Mouse (Mus musculus) mature B cell (primary cell): ENCODE data around the gene Asap3.

Experiments used
- in situ Hi-C: fragments of 300-500 bp; cut with MboI; formaldehyde crosslinking; loops from 2 replicates; pipeline ENCODE4 v1.14.3; 2019

Asap3 gene

GRCm38 (mm10) chr4:136220133-136220775, 14.1 kb downstream of the Asap3 start:
- in situ Hi-C loops = no loop called here

DNA sequence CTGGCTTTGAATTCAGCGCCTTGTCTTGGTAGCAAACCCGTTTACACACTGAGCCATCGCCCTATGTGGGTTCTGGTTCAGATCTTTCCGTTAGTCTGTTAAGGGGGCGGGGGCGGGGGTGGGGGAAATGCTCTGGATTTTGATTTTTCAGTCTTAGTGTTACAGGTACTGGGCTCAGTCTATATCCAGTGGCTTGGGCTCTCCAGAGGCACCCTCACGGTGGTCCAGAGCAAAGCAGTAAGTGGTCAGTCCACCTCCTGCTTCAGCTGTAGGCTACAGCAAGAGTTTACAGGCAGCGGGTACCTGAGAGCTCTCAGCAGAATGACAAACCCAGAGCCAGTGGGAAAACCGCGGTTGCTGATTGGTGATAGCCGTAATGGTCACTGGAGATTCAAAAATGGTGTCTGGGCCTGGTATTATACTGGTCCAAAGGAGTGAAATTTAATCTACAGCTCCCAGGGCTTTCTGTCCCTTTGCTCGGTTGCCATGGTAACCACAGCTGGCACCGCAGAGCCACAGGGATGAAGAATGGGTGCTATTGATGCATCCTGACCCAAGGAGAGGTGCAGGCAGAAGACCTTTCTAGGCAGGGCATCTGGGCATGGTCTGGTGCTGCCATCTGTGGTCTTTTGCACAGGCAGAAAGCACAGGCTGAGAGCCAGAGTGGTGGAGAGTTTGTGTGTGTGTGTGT, 17.5 kb downstream of the Asap3 start:
- in situ Hi-C loops = no loop called here

DNA sequence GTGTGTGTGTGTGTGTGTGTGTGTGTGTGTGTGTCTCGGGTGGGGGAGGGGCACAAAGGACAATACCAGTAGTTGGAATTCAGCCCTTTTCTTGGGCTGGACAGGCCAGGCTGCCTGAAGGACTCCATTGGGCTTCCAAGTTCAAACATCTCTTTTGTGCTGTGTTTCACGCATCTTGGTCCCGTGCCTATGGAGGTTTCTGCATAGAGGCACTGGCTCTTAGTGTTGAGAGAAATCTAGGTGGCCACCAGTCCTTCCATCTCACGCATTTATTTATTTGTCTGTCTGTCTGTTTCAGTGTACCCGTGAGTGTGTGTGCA, 18.0 kb downstream of the Asap3 start:
- in situ Hi-C loops = no loop called here

DNA sequence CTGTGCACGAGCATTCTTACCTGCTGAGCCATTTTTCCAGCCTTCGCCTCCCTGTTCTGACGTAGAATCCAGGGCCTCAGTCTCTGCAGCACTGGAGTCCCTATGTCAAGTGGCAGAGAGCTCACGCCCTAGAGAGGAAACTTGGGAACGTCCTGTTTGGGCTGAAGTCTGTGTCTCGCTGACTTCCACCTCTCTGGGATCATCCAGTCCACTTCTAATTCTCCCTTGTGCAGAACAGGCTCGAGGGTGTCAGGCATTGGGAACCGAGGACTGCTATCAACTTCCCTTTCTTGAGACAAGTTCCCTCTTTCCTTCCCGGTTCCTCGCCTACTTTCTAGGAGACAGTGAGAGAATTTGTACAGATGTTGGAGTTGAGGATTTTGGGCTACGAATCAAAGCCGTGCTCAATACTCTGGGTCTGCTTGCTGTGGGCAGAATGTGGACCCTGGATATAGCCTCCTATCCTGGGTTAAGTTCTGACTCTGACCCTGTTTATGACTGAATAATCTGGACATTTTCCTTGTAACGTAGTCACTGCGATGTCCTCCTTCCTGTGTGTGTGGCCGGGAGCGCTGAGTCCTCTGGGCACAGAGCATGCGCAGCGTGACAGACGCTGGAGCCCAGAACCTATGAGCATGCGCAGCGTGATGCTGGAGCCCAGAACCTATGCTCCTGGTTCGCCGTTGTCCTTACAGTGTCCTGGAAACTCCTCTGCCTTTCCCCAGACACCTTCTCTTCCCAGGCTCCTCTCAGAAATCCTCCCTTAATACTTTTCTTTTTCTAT, 18.7 kb downstream of the Asap3 start:
- in situ Hi-C loops = no loop called here

GRCm38 (mm10) chr4:136227408-136227807, 21.2 kb downstream of the Asap3 start:
- in situ Hi-C loops = no loop called here

DNA sequence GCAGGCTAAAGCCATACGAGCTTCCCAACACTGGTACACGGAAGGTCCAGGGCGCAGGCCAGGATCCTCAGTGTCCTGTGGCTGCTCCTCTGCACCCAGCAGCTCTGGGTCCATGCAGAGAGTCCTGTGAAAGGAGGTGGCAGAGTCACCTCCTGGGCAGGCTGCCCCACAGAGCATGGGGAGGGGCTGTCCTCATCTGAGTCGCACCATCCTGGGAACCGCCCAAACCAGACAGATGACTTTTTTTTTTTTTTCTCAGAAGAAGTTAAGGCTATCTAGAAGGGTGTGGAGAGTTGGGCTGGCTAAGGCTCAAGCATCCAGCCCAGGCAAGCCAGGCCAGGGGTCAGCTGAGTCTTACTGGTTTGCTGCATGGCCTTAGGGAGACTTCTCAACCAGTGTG, 22.5 kb downstream of the Asap3 start:
- in situ Hi-C loops = no loop called here

DNA sequence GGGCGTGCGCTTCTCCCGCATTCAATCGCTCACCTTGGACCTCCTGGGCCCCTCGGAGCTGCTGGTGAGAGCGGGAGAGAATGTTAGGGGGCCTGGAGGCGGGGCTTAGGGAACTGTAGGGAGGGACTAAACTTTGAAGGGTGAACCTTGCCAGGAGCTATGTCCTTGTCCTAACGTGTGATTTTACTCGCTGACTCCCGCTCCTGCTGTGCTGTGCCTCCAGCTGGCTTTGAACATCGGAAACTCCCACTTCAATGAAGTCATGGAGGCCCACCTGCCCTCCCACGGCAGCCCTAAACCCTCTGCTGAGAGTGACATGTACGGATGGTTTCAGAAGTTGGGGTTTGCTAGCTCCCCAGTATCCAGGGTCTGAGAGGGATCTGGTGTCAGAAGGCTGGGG, 32.5 kb downstream of the Asap3 start:
- in situ Hi-C loops = no loop called here

GRCm38 (mm10) chr4:136239111-136239510, 32.9 kb downstream of the Asap3 start:
- in situ Hi-C loops = no loop called here

DNA sequence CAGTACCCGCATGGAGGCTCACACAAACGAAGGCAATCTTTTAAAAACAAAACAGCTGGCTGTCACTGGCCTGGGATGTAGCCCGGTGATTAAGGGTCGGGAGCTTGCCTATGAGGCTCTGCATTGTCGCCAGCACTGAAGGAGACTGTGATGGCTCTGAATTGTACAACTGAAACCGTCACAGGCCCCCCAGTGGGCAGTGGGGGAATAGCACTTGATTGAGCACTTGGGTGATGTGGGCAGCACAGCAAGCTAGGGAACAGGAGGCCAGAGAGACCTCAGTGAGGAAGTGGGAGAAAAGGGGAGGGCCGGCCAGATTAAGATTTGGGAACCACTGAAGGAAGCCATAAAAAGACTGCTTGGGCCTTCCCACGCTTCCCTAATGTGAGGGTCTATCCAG, 33.5 kb downstream of the Asap3 start:
- in situ Hi-C loops = no loop called here

GRCm38 (mm10) chr4:136240123-136240522, 34.0 kb downstream of the Asap3 start:
- in situ Hi-C loops = no loop called here

GRCm38 (mm10) chr4:136240955-136241354, 34.8 kb downstream of the Asap3 start:
- in situ Hi-C loops = no loop called here

DNA sequence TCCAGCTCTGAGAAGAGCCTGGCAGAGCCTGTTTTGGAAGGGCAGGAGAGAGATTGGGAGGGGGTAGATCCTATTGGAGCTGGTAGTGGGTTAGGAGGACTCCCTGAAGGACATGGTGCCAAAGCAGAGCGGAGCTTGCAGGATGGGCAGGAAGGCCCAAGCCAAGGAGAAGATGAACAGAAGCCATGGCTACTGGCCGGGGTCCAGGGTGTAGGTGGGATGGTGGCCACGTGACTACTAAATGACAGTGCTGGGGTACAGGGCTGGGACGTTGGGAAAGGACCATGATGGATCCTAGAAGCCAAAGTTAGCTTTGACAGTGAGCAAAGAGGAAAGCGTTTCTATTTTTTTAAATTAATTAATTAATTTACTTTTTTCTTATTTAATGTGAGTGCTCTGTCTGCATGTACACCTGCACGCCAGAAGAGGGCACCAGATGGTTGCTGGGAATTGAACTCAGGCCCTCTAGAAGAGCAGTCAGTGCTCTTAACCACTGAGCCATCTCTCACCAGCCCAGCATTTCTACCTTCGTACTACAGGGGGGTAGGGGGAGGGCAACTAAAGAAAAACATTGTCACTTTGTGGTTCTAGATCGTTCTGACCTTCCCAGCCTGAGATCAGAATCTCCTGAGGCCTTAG, 36.0 kb downstream of the Asap3 start:
- in situ Hi-C loops = no loop called here

- in situ Hi-C loops = no loop called here
Observed at GRCm38 (mm10) chr4:136242728-136243127, 36.6 kb downstream of the Asap3 start.

- in situ Hi-C loops = no loop called here
Observed at GRCm38 (mm10) chr4:136244208-136244607, 38.0 kb downstream of the Asap3 start.

DNA sequence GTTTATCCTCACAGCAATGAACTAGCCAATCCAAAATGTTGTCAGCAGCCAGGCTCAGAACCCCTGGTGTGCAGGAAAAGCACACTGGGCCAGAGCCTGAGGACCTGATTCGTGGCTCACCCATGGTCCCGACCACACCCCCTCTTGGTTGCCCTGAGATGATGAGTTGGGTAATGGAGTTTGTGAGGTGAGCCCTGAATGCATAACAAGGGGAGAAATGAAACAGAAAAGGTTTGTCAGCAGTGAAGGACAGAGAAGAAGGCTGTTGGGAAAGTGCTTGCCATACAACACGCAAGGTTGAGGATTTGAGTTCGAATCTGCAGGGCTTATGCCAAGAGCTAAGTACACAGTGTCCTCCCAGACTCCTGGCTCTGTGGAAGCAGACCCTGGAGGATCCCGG, 39.5 kb downstream of the Asap3 start:
- in situ Hi-C loops = no loop called here

GRCm38 (mm10) chr4:136246568-136246969, 40.4 kb downstream of the Asap3 start:
- in situ Hi-C loops = no loop called here

GRCm38 (mm10) chr4:136247386-136247728, 41.2 kb downstream of the Asap3 start:
- in situ Hi-C loops = no loop called here

GRCm38 (mm10) chr4:136247729-136248463, 41.7 kb downstream of the Asap3 start, which contains the start of gene Tcea3:
TSS of gene Tcea3 (plus strand) at chr4:136247729.
- in situ Hi-C loops = no loop called here

GRCm38 (mm10) chr4:136248464-136249331, 42.5 kb downstream of the Asap3 start:
- in situ Hi-C loops = no loop called here

GRCm38 (mm10) chr4:136249332-136249647, 43.1 kb downstream of the Asap3 start:
- in situ Hi-C loops = no loop called here

- in situ Hi-C loops = no loop called here
Observed at GRCm38 (mm10) chr4:136249780-136250179, 43.6 kb downstream of the Asap3 start.
